Mouse (Mus musculus): ENCODE data around the gene Gm9.
"Not testable (repeated sequence)": the region's sequence is repeated elsewhere in the genome, so short reads cannot be mapped to it uniquely, and the experiment has no call there.

Gm9 gene

GRCm38 (mm10) chrX:37210941-37211340, at the start of gene Gm9:
Gene Gm9 (minus strand): TSS chrX:37211041.
- ChIA-PET CTCF (no interaction called here), POLR2A (no interaction called here)

GRCm38 (mm10) chrX:37249619-37250018, 38.8 kb upstream of the Gm9 start, which contains the start of gene Rhox3a:
Gene Rhox3a (plus strand): TSS chrX:37249919.
- CTCF ChIA-PET, POLR2A ChIA-PET: not testable (repeated sequence)

- CTCF ChIA-PET, POLR2A ChIA-PET: not testable (repeated sequence)
These were observed 33.8 kb upstream of the Gm9 start, which contains the start of gene Rhox2a for GRCm38 (mm10) chrX:37244676-37245075. Gene Rhox2a (plus strand): TSS chrX:37244976.

- CTCF ChIA-PET, POLR2A ChIA-PET: not testable (repeated sequence)
These were observed 11.3 kb upstream of the Gm9 start, which contains the start of gene Rhox1 for GRCm38 (mm10) chrX:37222158-37222557. Gene Rhox1 (minus strand): TSS chrX:37222258.

GRCm38 (mm10) chrX:37198676-37199075, 12.2 kb downstream of the Gm9 start:
- CTCF ChIA-PET, result no interaction called here
- POLR2A ChIA-PET, result interaction anchor here in 1 of 4 experiments (0.6 to 1.3 kb wide), 2 partner anchors 114 to 810 kb away, joined by 3 read pairs; partner anchors contain the start of gene Rpl39

- CTCF ChIA-PET, result no interaction called here
- POLR2A ChIA-PET, result interaction anchor here in 1 of 4 experiments (1.5 kb wide), 1 partner anchor 106 kb away, joined by 6 read pairs; the partner anchor contains the start of gene Rpl39
These were observed 19.0 kb downstream of the Gm9 start for GRCm38 (mm10) chrX:37191744-37192379.

GRCm38 (mm10) chrX:37191105-37191743, 19.6 kb downstream of the Gm9 start, which contains the start of the genes Ndufa1 and Rnf113a1:
Gene Ndufa1 (minus strand): TSS chrX:37191163.
Gene Rnf113a1 (plus strand): TSS chrX:37191245.
- CTCF ChIA-PET, result no interaction called here
- POLR2A ChIA-PET, result interaction anchor here in 1 of 4 experiments (1.5 kb wide), 1 partner anchor 106 kb away, joined by 6 read pairs; the partner anchor contains the start of gene Rpl39

- POLR2A ChIA-PET, result interaction anchor here in 1 of 4 experiments (1.5 kb wide), 1 partner anchor 105 kb away, joined by 6 read pairs; the partner anchor contains the start of gene Rpl39
- CTCF ChIA-PET, result no interaction called here
These were observed 20.1 kb downstream of the Gm9 start for GRCm38 (mm10) chrX:37190755-37191104.

GRCm38 (mm10) chrX:37184401-37184800, 26.4 kb downstream of the Gm9 start:
- CTCF ChIA-PET, POLR2A ChIA-PET: not testable (repeated sequence)

- POLR2A ChIA-PET, result no interaction called here
- CTCF ChIA-PET, result interaction anchor here in 1 of 4 experiments (2.4 kb wide), 1 partner anchor 14 kb away, joined by 10 read pairs; no protein-coding TSS in a partner anchor
These were observed 42.1 kb downstream of the Gm9 start, which contains the start of gene Akap14 for GRCm38 (mm10) chrX:37168742-37169141. Gene Akap14 (minus strand): TSS chrX:37168842.

- POLR2A ChIA-PET, result interaction anchor here in 1 of 4 experiments (0.6 kb wide), 1 partner anchor 82 kb away, joined by 4 read pairs; the partner anchor contains the start of gene Rpl39
- CTCF ChIA-PET, result interaction anchor here in 3 of 4 experiments (0.7 to 2.4 kb wide), 5 partner anchors 10 to 36 kb away, joined by 3 to 10 read pairs (median 4); no protein-coding TSS in a partner anchor
These were observed 43.8 kb downstream of the Gm9 start for GRCm38 (mm10) chrX:37167085-37167484.

GRCm38 (mm10) chrX:37163115-37163514, 47.7 kb downstream of the Gm9 start:
- POLR2A ChIA-PET, result interaction anchor here in 1 of 4 experiments (1.4 kb wide), 1 partner anchor 78 kb away, joined by 3 read pairs; the partner anchor contains the start of gene Rpl39

GRCm38 (mm10) chrX:37161169-37161568, 49.7 kb downstream of the Gm9 start:
- POLR2A ChIA-PET, result no interaction called here

More at GRCm38 (mm10) chrX:37163115-37163514, 47.7 kb downstream of the Gm9 start:
- CTCF ChIA-PET, result no interaction called here

More at GRCm38 (mm10) chrX:37161169-37161568, 49.7 kb downstream of the Gm9 start:
- CTCF ChIA-PET, result no interaction called here
